Mouse (Mus musculus) neural tube, embryonic 14.5 days (tissue): Measurements from ENCODE around the gene Gtdc1. TPM values are rescaled to one million over a fixed set of nuclear protein-coding genes. Genes with fewer than 3 reads are reported as not detected.

Experiments
- ATAC-seq: fragments of 200-750 bp; cut with Nextera tagmentation; 2 replicates; pipeline ENCODE4 v1.8.0; 2017; ENCODE audit warnings: low read depth, mild to moderate bottlenecking, moderate TSS enrichment, moderate library complexity
- H3K27ac ChIP-seq: fragments of 300-500 bp; sonication (generic); 2 replicates; pipeline ENCODE4 v1.5.1; 2014; ENCODE audit warnings: low read depth, mild to moderate bottlenecking, control low read depth, low read length, moderate library complexity, mixed read lengths
- H3K27me3 ChIP-seq: fragments of 300-500 bp; sonication (generic); 2 replicates; pipeline ENCODE4 v1.6.1; 2014; ENCODE audit warnings: low read length; ENCODE audit not compliant: control insufficient read depth, insufficient read depth
- H3K36me3 ChIP-seq: fragments of 300-500 bp; sonication (generic); 2 replicates; pipeline ENCODE4 v1.6.1; 2014; ENCODE audit warnings: low read length, mixed read lengths; ENCODE audit not compliant: control insufficient read depth, insufficient read depth
- H3K4me1 ChIP-seq: fragments of 300-500 bp; sonication (generic); 2 replicates; pipeline ENCODE4 v1.6.1; 2014; ENCODE audit warnings: low read length; ENCODE audit not compliant: control insufficient read depth, insufficient read depth
- H3K4me2 ChIP-seq: fragments of 300-500 bp; sonication (generic); 2 replicates; pipeline ENCODE4 v1.6.1; 2014; ENCODE audit warnings: mild to moderate bottlenecking, low read depth, low read length, control low read depth
- H3K4me3 ChIP-seq: fragments of 300-500 bp; sonication (generic); 2 replicates; pipeline ENCODE4 v1.5.1; 2014; ENCODE audit warnings: low read depth, low read length, control low read depth, mixed read lengths
- H3K9ac ChIP-seq: fragments of 300-500 bp; sonication (generic); replicated peaks from 2 replicates; pipeline ENCODE4 v1.6.1; 2014; ENCODE audit warnings: low read depth, mild to moderate bottlenecking, control low read depth, low read length, mixed read lengths
- H3K9me3 ChIP-seq: fragments of 300-500 bp; sonication (generic); 2 replicates; pipeline ENCODE4 v1.6.1; 2016; ENCODE audit warnings: low read length; ENCODE audit not compliant: control insufficient read depth
- WGBS: fragments of 180-500 bp; shearing (Covaris S2); extraction: QIAGEN DNeasy Blood & Tissue Kit; methylation state at CpG from one replicate; pipeline ENCODE4 v1.1.7; 2014; 5-methylcytosine and 5-hydroxymethylcytosine counted together
- polyA plus RNA-seq: library from polyadenylated mRNA; unstranded; fragments of >200 nt; fragmentation: Nextera tagmentation; extraction: Ambion mirVana; gene quantifications from 2 replicates; pipeline ENCODE4 v1.2.1, GENCODE M21; 2014

Gene Gtdc1
- polyA plus RNA-seq, result 23.9 and 28.4 TPM in 2 replicates

GRCm38 (mm10) chr2:44927482-44927811 is at the start of gene Gtdc1:
Gtdc1 (minus strand) TSS chr2:44927657.
- WGBS, result under 1% methylated on average over 27 of the region's 27 CpGs
- ATAC-seq, result no peak; the same call in 1 of the 2 replicates
- H3K36me3 ChIP-seq, result no peaks in the 10 kb centered on the region
- H3K4me1 ChIP-seq, result no peaks in the 10 kb centered on the region
- peak within 1 kb of the TSS; percentile 70 for H3K9ac ChIP-seq
- H3K27ac ChIP-seq, result peak within 1 kb of the TSS; percentile 90
- no peaks in the 10 kb centered on the region for H3K9me3 ChIP-seq
- peak within 1 kb of the TSS; percentile 70 for H3K4me3 ChIP-seq
- peak within 1 kb of the TSS; percentile 79 for H3K4me2 ChIP-seq
- no peaks in the 10 kb centered on the region for H3K27me3 ChIP-seq

GRCm38 (mm10) chr2:44977051-44977450 is 49.6 kb upstream of the Gtdc1 start:
- H3K27me3 ChIP-seq, result no peaks in the 10 kb centered on the region
- no peak overlapping the region for H3K4me3 ChIP-seq
- 60% methylated on average over 3 of the region's 3 CpGs for whole genome bisulfite sequencing
- H3K27ac ChIP-seq, result no peak overlapping the region
- H3K4me1 ChIP-seq, result peaks cover 9% of the 10 kb centered on the region; the same call in 1 of the 2 replicates
- H3K36me3 ChIP-seq, result no peaks in the 10 kb centered on the region
- ATAC-seq, result no peak
- no peak overlapping the region for H3K4me2 ChIP-seq
- H3K9ac ChIP-seq, result no peak overlapping the region
- no peaks in the 10 kb centered on the region for H3K9me3 ChIP-seq

GRCm38 (mm10) chr2:44976484-44976883 is 49.0 kb upstream of the Gtdc1 start:
- Histone ChIP-seq H3K27ac (no peak overlapping the region), H3K9ac (no peak overlapping the region), H3K4me1 (peaks cover 9% of the 10 kb centered on the region; the same call in 1 of the 2 replicates), H3K4me2 (no peak overlapping the region), H3K9me3 (no peaks in the 10 kb centered on the region), H3K36me3 (no peaks in the 10 kb centered on the region), H3K4me3 (no peak overlapping the region), H3K27me3 (no peaks in the 10 kb centered on the region)
- 52% methylated on average over 4 of the region's 4 CpGs for WGBS
- no peak for ATAC-seq

GRCm38 (mm10) chr2:44973828-44974227 is 46.4 kb upstream of the Gtdc1 start:
- Histone ChIP-seq H3K9me3 (no peaks in the 10 kb centered on the region), H3K9ac (no peak overlapping the region), H3K27me3 (no peaks in the 10 kb centered on the region), H3K4me1 (no peaks in the 10 kb centered on the region), H3K4me3 (no peak overlapping the region), H3K4me2 (no peak overlapping the region), H3K27ac (no peak overlapping the region), H3K36me3 (no peaks in the 10 kb centered on the region)
- 84% methylated on average over 6 of the region's 6 CpGs for WGBS
- ATAC-seq, result no peak

- no peak overlapping the region for H3K9ac ChIP-seq
- no peak for ATAC-seq
- H3K9me3 ChIP-seq, result no peaks in the 10 kb centered on the region
- no peaks in the 10 kb centered on the region for H3K4me1 ChIP-seq
- 88% methylated on average over 6 of the region's 6 CpGs for WGBS
- H3K4me3 ChIP-seq, result no peak overlapping the region
- H3K36me3 ChIP-seq, result no peaks in the 10 kb centered on the region
- H3K27ac ChIP-seq, result no peak overlapping the region
- H3K4me2 ChIP-seq, result no peak overlapping the region
- H3K27me3 ChIP-seq, result no peaks in the 10 kb centered on the region
Observed at GRCm38 (mm10) chr2:44970087-44970646, 42.7 kb upstream of the Gtdc1 start.

GRCm38 (mm10) chr2:44969640-44970039 is 42.2 kb upstream of the Gtdc1 start:
- no peaks in the 10 kb centered on the region for H3K27me3 ChIP-seq
- no peak for ATAC-seq
- H3K27ac ChIP-seq, result no peak overlapping the region
- H3K9ac ChIP-seq, result no peak overlapping the region
- H3K9me3 ChIP-seq, result no peaks in the 10 kb centered on the region
- no peaks in the 10 kb centered on the region for H3K4me1 ChIP-seq
- 98% methylated on average over 1 of the region's 1 CpGs for WGBS
- no peak overlapping the region for H3K4me3 ChIP-seq
- no peak overlapping the region for H3K4me2 ChIP-seq
- H3K36me3 ChIP-seq, result no peaks in the 10 kb centered on the region

GRCm38 (mm10) chr2:44969226-44969625 is 41.8 kb upstream of the Gtdc1 start:
- H3K4me2 ChIP-seq, result no peak overlapping the region
- H3K27me3 ChIP-seq, result no peaks in the 10 kb centered on the region
- H3K4me3 ChIP-seq, result no peak overlapping the region
- no peaks in the 10 kb centered on the region for H3K4me1 ChIP-seq
- WGBS, result 85% methylated on average over 2 of the region's 2 CpGs
- ATAC-seq, result no peak
- H3K27ac ChIP-seq, result no peak overlapping the region
- no peak overlapping the region for H3K9ac ChIP-seq
- H3K36me3 ChIP-seq, result no peaks in the 10 kb centered on the region
- no peaks in the 10 kb centered on the region for H3K9me3 ChIP-seq

- Histone ChIP-seq H3K9ac (no peak overlapping the region), H3K4me3 (no peak overlapping the region), H3K9me3 (no peaks in the 10 kb centered on the region), H3K4me1 (no peaks in the 10 kb centered on the region), H3K36me3 (no peaks in the 10 kb centered on the region), H3K4me2 (no peak overlapping the region), H3K27me3 (no peaks in the 10 kb centered on the region), H3K27ac (no peak overlapping the region)
- ATAC-seq, result no peak
- WGBS, result 70% methylated on average over 2 of the region's 2 CpGs
Observed at GRCm38 (mm10) chr2:44965834-44966555, 38.5 kb upstream of the Gtdc1 start.

GRCm38 (mm10) chr2:44962620-44963019 is 35.2 kb upstream of the Gtdc1 start:
- no peak overlapping the region for H3K27ac ChIP-seq
- H3K9me3 ChIP-seq, result no peaks in the 10 kb centered on the region
- no peaks in the 10 kb centered on the region for H3K4me1 ChIP-seq
- H3K9ac ChIP-seq, result no peak overlapping the region
- no peaks in the 10 kb centered on the region for H3K36me3 ChIP-seq
- no peak overlapping the region for H3K4me3 ChIP-seq
- 88% methylated on average over 5 of the region's 5 CpGs for WGBS
- ATAC-seq, result no peak
- H3K4me2 ChIP-seq, result no peak overlapping the region
- no peaks in the 10 kb centered on the region for H3K27me3 ChIP-seq
